Mouse (Mus musculus): ENCODE measurements around the gene Ntn3. TPM values are rescaled to one million over a fixed set of nuclear protein-coding genes. Genes with fewer than 3 reads are reported as not detected.
A peak's percentile ranks its signal among the peaks of the same experiment; 100 is the strongest.

Gene Ntn3
- polyA plus RNA-seq, 1 experiment from 2014 or later, result 2.0 TPM

GRCm38 (mm10) chr17:24201092-24201491 is 8.2 kb downstream of the Ntn3 start:
- Histone ChIP-seq H3K9ac (ENCODE audit: low read depth, low read length) (no peak overlapping the region), H3K4me1 (ENCODE audit: control insufficient read depth, insufficient read depth, low read length) (peaks cover 59% of the 10 kb centered on the region), H3K27ac (ENCODE audit: low read depth, low read length) (no peak overlapping the region), H3K9me3 (replicated peaks; ENCODE audit: control insufficient read depth, low read length) (no peaks in the 10 kb centered on the region), H3K4me3 (ENCODE audit: low read depth, low read length) (no peak overlapping the region), H3K4me2 (no peak overlapping the region), H3K27me3 (ENCODE audit: control insufficient read depth, insufficient read depth, low read length) (peaks cover 3% of the 10 kb centered on the region), H3K36me3 (ENCODE audit: control insufficient read depth, insufficient read depth, low read length) (no peaks in the 10 kb centered on the region)
- WGBS (ENCODE audit: insufficient replicate concordance), result 69% methylated on average over 4 of the region's 4 CpGs
- no peak for ATAC-seq (replicated peaks; ENCODE audit: insufficient number of reproducible peaks, low FRiP score, low TSS enrichment)

GRCm38 (mm10) chr17:24199741-24200140 is 9.6 kb downstream of the Ntn3 start:
- ATAC-seq (replicated peaks; ENCODE audit: insufficient number of reproducible peaks, low FRiP score, low TSS enrichment), result no peak
- H3K9ac ChIP-seq (ENCODE audit: low read depth, low read length), result no peak overlapping the region
- no peak overlapping the region for H3K4me2 ChIP-seq
- no peak overlapping the region for H3K4me3 ChIP-seq (ENCODE audit: low read depth, low read length)
- H3K27me3 ChIP-seq (ENCODE audit: control insufficient read depth, insufficient read depth, low read length), result no peaks in the 10 kb centered on the region
- H3K27ac ChIP-seq (ENCODE audit: low read depth, low read length), result no peak overlapping the region
- WGBS (ENCODE audit: insufficient replicate concordance), result 32% methylated on average over 4 of the region's 4 CpGs
- peaks cover 60% of the 10 kb centered on the region for H3K4me1 ChIP-seq (ENCODE audit: control insufficient read depth, insufficient read depth, low read length)
- H3K36me3 ChIP-seq (ENCODE audit: control insufficient read depth, insufficient read depth, low read length), result no peaks in the 10 kb centered on the region
- H3K9me3 ChIP-seq (replicated peaks; ENCODE audit: control insufficient read depth, low read length), result no peaks in the 10 kb centered on the region

- no peak overlapping the region for H3K4me3 ChIP-seq (ENCODE audit: low read depth, low read length)
These were observed 10.1 kb downstream of the Ntn3 start for GRCm38 (mm10) chr17:24199252-24199651.

GRCm38 (mm10) chr17:24197032-24197824 is 12.1 kb downstream of the Ntn3 start:
- peak; percentile 45; the same call in 1 of the 2 replicates for ATAC-seq (replicated peaks; ENCODE audit: insufficient number of reproducible peaks, low FRiP score, low TSS enrichment)
- Histone ChIP-seq H3K27me3 (ENCODE audit: control insufficient read depth, insufficient read depth, low read length) (no peaks in the 10 kb centered on the region), H3K4me2 (peak overlapping the region; percentile 17; the same call in 1 of the 2 replicates), H3K4me1 (ENCODE audit: control insufficient read depth, insufficient read depth, low read length) (peaks cover 54% of the 10 kb centered on the region), H3K4me3 (ENCODE audit: low read depth, low read length) (no peak overlapping the region), H3K27ac (ENCODE audit: low read depth, low read length) (no peak overlapping the region), H3K9ac (ENCODE audit: low read depth, low read length) (0 out of 2 replicates have a peak overlapping the region, but pooled peaks have one; percentile 18), H3K9me3 (replicated peaks; ENCODE audit: control insufficient read depth, low read length) (no peaks in the 10 kb centered on the region), H3K36me3 (ENCODE audit: control insufficient read depth, insufficient read depth, low read length) (no peaks in the 10 kb centered on the region)
- WGBS (ENCODE audit: insufficient replicate concordance), result 33% methylated on average over 15 of the region's 15 CpGs

More at GRCm38 (mm10) chr17:24199252-24199651, 10.1 kb downstream of the Ntn3 start:
- H3K36me3 ChIP-seq (ENCODE audit: control insufficient read depth, insufficient read depth, low read length), result no peaks in the 10 kb centered on the region
- no peaks in the 10 kb centered on the region for H3K9me3 ChIP-seq (replicated peaks; ENCODE audit: control insufficient read depth, low read length)
- H3K27me3 ChIP-seq (ENCODE audit: control insufficient read depth, insufficient read depth, low read length), result no peaks in the 10 kb centered on the region
- H3K27ac ChIP-seq (ENCODE audit: low read depth, low read length), result no peak overlapping the region
- peaks cover 58% of the 10 kb centered on the region for H3K4me1 ChIP-seq (ENCODE audit: control insufficient read depth, insufficient read depth, low read length)
- no peak overlapping the region for H3K4me2 ChIP-seq
- no peak overlapping the region for H3K9ac ChIP-seq (ENCODE audit: low read depth, low read length)
- 68% methylated on average over 4 of the region's 4 CpGs for WGBS (ENCODE audit: insufficient replicate concordance)
- no peak for ATAC-seq (replicated peaks; ENCODE audit: insufficient number of reproducible peaks, low FRiP score, low TSS enrichment)

- no peak for ATAC-seq (replicated peaks; ENCODE audit: insufficient number of reproducible peaks, low FRiP score, low TSS enrichment)
- H3K4me2 ChIP-seq, result no peak overlapping the region
- H3K36me3 ChIP-seq (ENCODE audit: control insufficient read depth, insufficient read depth, low read length), result no peaks in the 10 kb centered on the region
- H3K27ac ChIP-seq (ENCODE audit: low read depth, low read length), result no peak overlapping the region
- H3K9ac ChIP-seq (ENCODE audit: low read depth, low read length), result no peak overlapping the region
- WGBS (ENCODE audit: insufficient replicate concordance), result 64% methylated on average over 2 of the region's 2 CpGs
- no peak overlapping the region for H3K4me3 ChIP-seq (ENCODE audit: low read depth, low read length)
- H3K4me1 ChIP-seq (ENCODE audit: control insufficient read depth, insufficient read depth, low read length), result peaks cover 61% of the 10 kb centered on the region
- no peaks in the 10 kb centered on the region for H3K9me3 ChIP-seq (replicated peaks; ENCODE audit: control insufficient read depth, low read length)
- no peaks in the 10 kb centered on the region for H3K27me3 ChIP-seq (ENCODE audit: control insufficient read depth, insufficient read depth, low read length)
These were observed 14.0 kb downstream of the Ntn3 start for GRCm38 (mm10) chr17:24195349-24195748.

- no peak overlapping the region for H3K4me2 ChIP-seq
- no peaks in the 10 kb centered on the region for H3K9me3 ChIP-seq (replicated peaks; ENCODE audit: control insufficient read depth, low read length)
- ATAC-seq (replicated peaks; ENCODE audit: insufficient number of reproducible peaks, low FRiP score, low TSS enrichment), result peak; percentile 53; the same call in 1 of the 2 replicates
- 50% methylated on average over 5 of the region's 5 CpGs for WGBS (ENCODE audit: insufficient replicate concordance)
- no peaks in the 10 kb centered on the region for H3K27me3 ChIP-seq (ENCODE audit: control insufficient read depth, insufficient read depth, low read length)
- H3K4me3 ChIP-seq (ENCODE audit: low read depth, low read length), result no peak overlapping the region
- H3K4me1 ChIP-seq (ENCODE audit: control insufficient read depth, insufficient read depth, low read length), result peaks cover 47% of the 10 kb centered on the region
- H3K36me3 ChIP-seq (ENCODE audit: control insufficient read depth, insufficient read depth, low read length), result no peaks in the 10 kb centered on the region
- H3K27ac ChIP-seq (ENCODE audit: low read depth, low read length), result peak overlapping the region; percentile 15; the same call in 1 of the 2 replicates
- H3K9ac ChIP-seq (ENCODE audit: low read depth, low read length), result peak overlapping the region; percentile 22; the same call in 1 of the 2 replicates
These were observed 15.6 kb downstream of the Ntn3 start for GRCm38 (mm10) chr17:24193769-24194168.

- H3K27me3 ChIP-seq (ENCODE audit: control insufficient read depth, insufficient read depth, low read length), result no peaks in the 10 kb centered on the region
- no peak overlapping the region for H3K9ac ChIP-seq (ENCODE audit: low read depth, low read length)
- H3K4me1 ChIP-seq (ENCODE audit: control insufficient read depth, insufficient read depth, low read length), result peaks cover 47% of the 10 kb centered on the region
- WGBS (ENCODE audit: insufficient replicate concordance), result 78% methylated on average over 8 of the region's 8 CpGs
- H3K4me2 ChIP-seq, result no peak overlapping the region
- H3K36me3 ChIP-seq (ENCODE audit: control insufficient read depth, insufficient read depth, low read length), result no peaks in the 10 kb centered on the region
- no peak for ATAC-seq (replicated peaks; ENCODE audit: insufficient number of reproducible peaks, low FRiP score, low TSS enrichment)
- no peaks in the 10 kb centered on the region for H3K9me3 ChIP-seq (replicated peaks; ENCODE audit: control insufficient read depth, low read length)
- H3K4me3 ChIP-seq (ENCODE audit: low read depth, low read length), result no peak overlapping the region
- H3K27ac ChIP-seq (ENCODE audit: low read depth, low read length), result no peak overlapping the region; the same call in 1 of the 2 replicates
These were observed 16.1 kb downstream of the Ntn3 start for GRCm38 (mm10) chr17:24193268-24193667.

- Histone ChIP-seq H3K27ac (ENCODE audit: low read depth, low read length) (no peak overlapping the region), H3K36me3 (ENCODE audit: control insufficient read depth, insufficient read depth, low read length) (no peaks in the 10 kb centered on the region), H3K4me2 (no peak overlapping the region), H3K4me3 (ENCODE audit: low read depth, low read length) (no peak overlapping the region), H3K4me1 (ENCODE audit: control insufficient read depth, insufficient read depth, low read length) (peaks cover 47% of the 10 kb centered on the region), H3K27me3 (ENCODE audit: control insufficient read depth, insufficient read depth, low read length) (no peaks in the 10 kb centered on the region), H3K9ac (ENCODE audit: low read depth, low read length) (no peak overlapping the region), H3K9me3 (replicated peaks; ENCODE audit: control insufficient read depth, low read length) (no peaks in the 10 kb centered on the region)
- ATAC-seq (replicated peaks; ENCODE audit: insufficient number of reproducible peaks, low FRiP score, low TSS enrichment), result no peak
- 80% methylated on average over 8 of the region's 8 CpGs for WGBS (ENCODE audit: insufficient replicate concordance)
These were observed 16.5 kb downstream of the Ntn3 start for GRCm38 (mm10) chr17:24192848-24193247.

GRCm38 (mm10) chr17:24191481-24191880 is 17.9 kb downstream of the Ntn3 start:
- Histone ChIP-seq H3K27me3 (ENCODE audit: control insufficient read depth, insufficient read depth, low read length) (no peaks in the 10 kb centered on the region), H3K36me3 (ENCODE audit: control insufficient read depth, insufficient read depth, low read length) (no peaks in the 10 kb centered on the region), H3K4me3 (ENCODE audit: low read depth, low read length) (no peak overlapping the region), H3K27ac (ENCODE audit: low read depth, low read length) (no peak overlapping the region), H3K9ac (ENCODE audit: low read depth, low read length) (no peak overlapping the region), H3K4me2 (no peak overlapping the region), H3K9me3 (replicated peaks; ENCODE audit: control insufficient read depth, low read length) (no peaks in the 10 kb centered on the region), H3K4me1 (ENCODE audit: control insufficient read depth, insufficient read depth, low read length) (peaks cover 35% of the 10 kb centered on the region)
- no peak for ATAC-seq (replicated peaks; ENCODE audit: insufficient number of reproducible peaks, low FRiP score, low TSS enrichment)
- WGBS (ENCODE audit: insufficient replicate concordance), result 75% methylated on average over 4 of the region's 4 CpGs

Measured in heart, embryonic 11.5 days (tissue).